Mouse (Mus musculus): Measurements from ENCODE around the gene Cox4i2. TPM values are rescaled to one million over a fixed set of nuclear protein-coding genes. Genes with fewer than 3 reads are reported as not detected.
A peak's percentile ranks its signal among the peaks of the same experiment; 100 is the strongest.

The Cox4i2 gene
- 1 to 10 TPM; 1.4 to 1.6 TPM for total RNA-seq (2021)
- long read RNA-seq, experiment 1, partial matches to known transcripts: 0 of 1 reads
- long read RNA-seq, experiment 1, other reads (novel, unspliced or antisense): 0 of 1 reads
- long read RNA-seq, experiment 2, partial matches to known transcripts: 0 of 1 reads
- long read RNA-seq, experiment 2, other reads (novel, unspliced or antisense): 0 of 1 reads

DNA sequence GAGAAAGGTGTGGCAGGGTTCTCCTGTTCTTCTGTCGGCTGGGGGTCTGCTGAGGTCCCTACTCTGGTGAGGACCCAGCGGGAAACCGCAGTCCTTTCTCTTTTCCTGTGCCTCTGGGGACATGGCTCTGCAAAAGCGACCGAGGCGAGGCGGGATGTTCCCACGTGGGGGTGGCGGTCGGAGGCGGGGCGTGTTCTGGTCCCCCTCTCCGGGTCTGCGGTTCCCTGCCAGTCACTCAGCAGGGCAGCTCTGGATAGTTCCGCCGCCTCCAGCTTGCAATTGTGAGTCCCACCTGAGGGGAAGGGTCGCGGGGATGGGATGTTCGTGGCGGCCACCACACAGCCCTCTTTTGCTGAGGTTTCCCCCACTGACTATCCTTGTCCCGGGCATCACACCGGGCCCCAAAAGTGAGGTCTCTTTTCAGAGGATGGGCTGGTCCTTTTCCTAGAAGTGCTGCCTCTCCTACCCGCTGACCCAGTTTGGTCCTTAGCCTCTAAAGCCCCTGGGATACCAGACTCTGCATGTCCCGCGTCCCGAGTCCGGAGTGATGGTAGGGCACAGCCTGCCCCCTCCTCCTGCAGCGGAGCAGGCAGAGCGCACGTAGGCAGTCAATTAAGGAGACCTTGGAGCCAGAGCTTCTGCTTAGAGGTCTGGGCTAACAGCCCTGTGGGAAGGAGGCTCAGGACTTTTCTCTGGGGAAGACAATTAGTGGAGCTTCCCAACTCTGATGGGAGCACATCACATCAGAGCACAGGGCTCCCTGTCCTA, at the start of gene Cox4i2:
Gene Cox4i2 (plus strand): TSS at position 230 of the 768 bp plus-strand sequence.
- no peak for TF ChIP-seq CTCF (conservative IDR thresholded peaks at IDR 0.05)
- Histone ChIP-seq H3K4me3 (no peak within 1 kb of the TSS), H3K27ac (no peak within 1 kb of the TSS)
- DNase-seq (ENCODE audit: low spot score in 2 of 2): no peak

GRCm38 (mm10) chr2:152704256-152704605, 49.7 kb upstream of the Cox4i2 start:
- no peak for DNase-seq (ENCODE audit: low spot score in 2 of 2)
- Histone ChIP-seq H3K27ac (no peak overlapping the region), H3K4me3 (no peak overlapping the region)
- TF ChIP-seq CTCF (conservative IDR thresholded peaks at IDR 0.05): no peak

DNA sequence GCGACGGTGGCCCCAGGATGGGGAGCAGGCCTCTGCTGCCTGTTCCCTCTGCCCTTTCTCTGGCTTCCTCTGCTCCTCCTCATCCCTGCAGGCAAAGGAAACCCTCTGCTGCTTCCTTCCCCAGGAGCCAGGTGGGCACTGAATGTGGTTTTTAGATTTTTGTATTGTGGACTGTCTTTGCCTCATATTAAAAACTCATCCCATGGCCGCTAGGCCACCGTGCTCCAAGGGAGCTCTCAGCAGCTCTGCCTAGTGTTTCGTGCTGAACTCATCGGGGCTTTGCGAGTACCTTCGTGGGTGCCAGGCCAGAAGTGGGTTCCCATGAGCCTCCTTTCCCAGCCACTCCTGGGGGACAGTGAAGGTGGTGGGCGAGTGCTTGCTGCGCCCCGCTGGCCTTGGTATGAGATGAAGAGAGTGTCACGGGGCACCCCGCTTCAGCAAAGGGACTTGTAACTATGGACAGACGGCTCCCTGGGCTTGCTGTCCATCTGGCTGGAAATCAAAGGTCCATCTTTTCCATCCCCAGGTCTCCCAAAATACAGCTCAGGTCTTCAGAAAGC, 49.1 kb upstream of the Cox4i2 start:
- DNase-seq (ENCODE audit: low spot score in 2 of 2): no peak
- H3K4me3 ChIP-seq: no peak overlapping the region
- no peak overlapping the region for H3K27ac ChIP-seq
- TF ChIP-seq CTCF (conservative IDR thresholded peaks at IDR 0.05): no peak

GRCm38 (mm10) chr2:152705993-152706571, 47.9 kb upstream of the Cox4i2 start:
- Histone ChIP-seq H3K4me3 (no peak overlapping the region), H3K27ac (peak overlapping the region; percentile 88)
- no peak for TF ChIP-seq CTCF (conservative IDR thresholded peaks at IDR 0.05)
- DNase-seq (ENCODE audit: low spot score in 2 of 2): peak; percentile 43 to 66

DNA sequence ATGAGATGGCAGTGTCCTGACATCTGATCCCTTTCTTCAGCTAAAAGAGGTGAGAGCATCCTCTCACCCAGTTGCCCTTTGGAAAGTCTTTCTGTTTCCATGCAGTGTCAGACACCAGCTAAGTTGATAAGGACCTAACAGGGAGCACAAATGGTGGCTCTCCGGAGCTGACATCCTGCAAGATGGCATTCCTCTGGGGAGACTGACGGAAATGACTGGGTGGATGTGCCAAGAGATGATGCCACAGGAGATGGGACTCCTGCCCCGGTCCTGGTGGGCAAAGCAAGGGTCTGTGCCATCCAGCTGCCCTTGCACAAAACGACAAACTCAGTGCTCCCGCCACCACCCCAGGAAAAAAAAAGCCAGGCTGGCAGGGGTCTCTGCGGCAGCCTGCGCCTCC, 46.8 kb upstream of the Cox4i2 start:
- peak overlapping the region; percentile 88 for H3K27ac ChIP-seq
- DNase-seq (ENCODE audit: low spot score in 2 of 2): no peak
- no peak for TF ChIP-seq CTCF (conservative IDR thresholded peaks at IDR 0.05)
- H3K4me3 ChIP-seq: peak overlapping the region; percentile 55

- TF ChIP-seq CTCF (conservative IDR thresholded peaks at IDR 0.05): peak; percentile 26
- peak; percentile 70 to 75 for DNase-seq (ENCODE audit: low spot score in 2 of 2)
- H3K4me3 ChIP-seq: peak overlapping the region; percentile 55
- H3K27ac ChIP-seq: peak overlapping the region; percentile 88
These were observed 46.3 kb upstream of the Cox4i2 start for GRCm38 (mm10) chr2:152707627-152708026.

DNA sequence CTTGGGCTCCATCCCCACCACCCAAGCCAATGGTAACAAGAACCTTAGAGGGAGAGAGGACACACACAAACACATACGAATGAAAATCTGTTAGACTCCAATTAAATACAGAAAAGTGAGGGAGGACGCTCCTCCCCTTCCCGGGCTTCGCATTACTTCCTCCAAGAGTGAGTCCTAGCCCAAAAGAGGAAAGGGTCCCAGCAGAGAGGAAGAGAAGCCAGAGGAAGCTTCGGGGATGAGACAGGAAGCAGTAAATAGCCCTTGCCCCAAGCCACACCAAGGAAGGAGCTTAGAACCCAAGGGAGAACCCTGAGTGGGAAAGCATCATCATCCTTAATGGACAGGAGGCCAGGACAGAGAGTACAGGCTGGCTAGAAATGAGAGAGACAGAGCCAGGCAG, 44.9 kb upstream of the Cox4i2 start:
- no peak for DNase-seq (ENCODE audit: low spot score in 2 of 2)
- Histone ChIP-seq H3K4me3 (no peak overlapping the region), H3K27ac (no peak overlapping the region)
- TF ChIP-seq CTCF (conservative IDR thresholded peaks at IDR 0.05): no peak

- H3K27ac ChIP-seq: no peak overlapping the region
- DNase-seq (ENCODE audit: low spot score in 2 of 2): no peak
- no peak for TF ChIP-seq CTCF (conservative IDR thresholded peaks at IDR 0.05)
These were observed 37.7 kb upstream of the Cox4i2 start for GRCm38 (mm10) chr2:152716241-152716772.

DNA sequence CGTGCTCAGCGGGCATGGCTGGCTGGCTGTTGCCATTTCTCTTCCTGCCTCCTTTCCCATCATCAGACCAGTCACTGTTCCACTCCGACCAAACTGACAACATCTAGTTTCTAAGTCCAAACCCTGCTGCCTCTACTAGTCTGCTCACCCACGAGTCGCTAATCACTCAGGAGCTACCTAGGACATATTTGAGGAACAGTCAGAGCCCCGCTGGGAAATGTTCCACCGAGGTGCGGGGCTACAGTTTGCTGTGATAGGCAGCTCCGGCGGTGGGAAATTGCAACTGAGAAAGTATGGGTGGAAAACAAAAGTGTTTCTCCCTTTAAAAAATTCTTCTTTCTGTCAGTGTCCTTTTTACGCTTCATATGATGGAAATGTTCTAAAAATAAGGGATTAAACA, 36.3 kb upstream of the Cox4i2 start:
- TF ChIP-seq CTCF (conservative IDR thresholded peaks at IDR 0.05): no peak
- no peak for DNase-seq (ENCODE audit: low spot score in 2 of 2)
- H3K27ac ChIP-seq: no peak overlapping the region

More at GRCm38 (mm10) chr2:152716241-152716772, 37.7 kb upstream of the Cox4i2 start:
- H3K4me3 ChIP-seq: no peak overlapping the region

GRCm38 (mm10) chr2:152718076-152718475, 35.9 kb upstream of the Cox4i2 start:
- DNase-seq (ENCODE audit: low spot score in 2 of 2): no peak
- no peak for TF ChIP-seq CTCF (conservative IDR thresholded peaks at IDR 0.05)
- Histone ChIP-seq H3K27ac (no peak overlapping the region), H3K4me3 (no peak overlapping the region)

More for the DNA sequence above, 36.3 kb upstream of the Cox4i2 start:
- no peak overlapping the region for H3K4me3 ChIP-seq

DNA sequence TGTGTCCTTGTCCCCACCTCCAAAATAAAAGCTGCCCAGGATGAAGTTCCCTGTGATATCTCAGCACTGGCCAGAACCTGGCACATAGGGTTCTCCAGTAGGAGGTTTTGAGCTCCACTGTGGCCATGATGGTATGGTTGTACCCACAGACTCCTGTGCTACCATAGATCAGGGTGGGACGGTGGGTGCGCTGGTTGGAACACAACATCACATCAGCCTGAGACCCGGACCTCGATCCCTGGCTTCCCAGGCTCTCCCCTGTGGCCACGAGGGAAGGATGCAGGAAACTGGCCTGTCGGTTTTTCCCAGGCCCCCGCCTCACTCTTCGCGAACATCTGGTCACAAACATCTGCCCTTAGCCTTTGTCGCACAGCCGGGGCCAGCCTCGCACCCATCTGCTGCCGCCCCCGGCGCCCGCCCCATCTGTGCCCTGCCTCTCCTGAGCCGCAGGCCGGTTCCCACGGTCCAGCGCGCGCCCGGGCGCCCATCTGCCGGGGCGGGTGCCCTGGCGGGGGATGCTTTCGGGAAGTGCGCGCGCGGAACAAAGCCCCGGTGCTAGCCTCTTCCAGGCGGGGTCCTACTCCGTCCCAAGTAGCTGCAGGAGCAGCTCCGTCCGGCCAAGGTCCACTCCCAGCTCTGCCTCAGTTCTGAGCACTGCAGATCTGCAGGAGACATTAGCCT, 30.2 kb upstream of the Cox4i2 start:
- Histone ChIP-seq H3K27ac (peak overlapping the region; percentile 43), H3K4me3 (peak overlapping the region; percentile 31)
- no peak for TF ChIP-seq CTCF (conservative IDR thresholded peaks at IDR 0.05)
- no peak for DNase-seq (ENCODE audit: low spot score in 2 of 2)

- Histone ChIP-seq H3K4me3 (peak overlapping the region; percentile 31; the same call in 1 of the 2 replicates), H3K27ac (peak overlapping the region; percentile 43)
- no peak for TF ChIP-seq CTCF (conservative IDR thresholded peaks at IDR 0.05)
- DNase-seq (ENCODE audit: low spot score in 2 of 2): no peak
These were observed 29.6 kb upstream of the Cox4i2 start for GRCm38 (mm10) chr2:152724332-152724723.

Data from layer of hippocampus, adult 2 months (tissue).